Mouse (Mus musculus): ENCODE measurements at regions not wholly inside any gene's neighbourhood (a gene's known extent, or its start where the extent isn't known, plus 50 kb on each side); places are given as distances from the start of the nearest gene placed in this dataset.

- Histone ChIP-seq H3K9me3 (ENCODE audit: low read depth, low read length) (no peaks in the 10 kb centered on the region), H3K27me3 (ENCODE audit: insufficient read depth, low read length) (no peaks in the 10 kb centered on the region), H3K4me3 (ENCODE audit: low read depth, low read length) (no peak overlapping the region), H3K27ac (ENCODE audit: low read depth) (no peak overlapping the region), H3K4me2 (no peak overlapping the region), H3K36me3 (ENCODE audit: insufficient read depth) (no peaks in the 10 kb centered on the region), H3K4me1 (ENCODE audit: insufficient read depth) (peaks cover 5% of the 10 kb centered on the region; the same call in 1 of the 2 replicates), H3K9ac (no peak overlapping the region)
- TF ChIP-seq CTCF (IDR thresholded peaks at IDR 0.05; ENCODE audit: low read depth), result no peak
- ATAC-seq (ENCODE audit: insufficient read depth) (no peak), DNase-seq (peak; percentile 41)
- 40% methylated on average over 4 of the region's 4 CpGs for WGBS
Observed at GRCm38 (mm10) chr15:51131017-51131416, 2753.7 kb upstream of the Gm7489 start.

GRCm38 (mm10) chr15:51136121-51136520 lies 2748.6 kb upstream of the Gm7489 start:
- no peak for DNase-seq
- H3K4me2 ChIP-seq, result no peak overlapping the region
- no peak for ATAC-seq (ENCODE audit: insufficient read depth)
- H3K27me3 ChIP-seq (ENCODE audit: insufficient read depth, low read length), result no peaks in the 10 kb centered on the region
- H3K9me3 ChIP-seq (ENCODE audit: low read depth, low read length), result no peaks in the 10 kb centered on the region
- peaks cover under 1% of the 10 kb centered on the region; the same call in 1 of the 2 replicates for H3K4me1 ChIP-seq (ENCODE audit: insufficient read depth)
- TF ChIP-seq CTCF (IDR thresholded peaks at IDR 0.05; ENCODE audit: low read depth), result no peak
- H3K36me3 ChIP-seq (ENCODE audit: insufficient read depth), result no peaks in the 10 kb centered on the region
- WGBS, result 76% methylated on average over 1 of the region's 1 CpGs
- no peak overlapping the region for H3K9ac ChIP-seq
- H3K27ac ChIP-seq (ENCODE audit: low read depth), result no peak overlapping the region
- no peak overlapping the region for H3K4me3 ChIP-seq (ENCODE audit: low read depth, low read length)

- ATAC-seq (ENCODE audit: insufficient read depth) (peak; percentile 58; the same call in 1 of the 2 replicates), DNase-seq (peak; percentile 81)
- Histone ChIP-seq H3K4me1 (ENCODE audit: insufficient read depth) (no peaks in the 10 kb centered on the region), H3K36me3 (ENCODE audit: insufficient read depth) (no peaks in the 10 kb centered on the region), H3K27me3 (ENCODE audit: insufficient read depth, low read length) (no peaks in the 10 kb centered on the region), H3K4me2 (no peak overlapping the region), H3K4me3 (ENCODE audit: low read depth, low read length) (no peak overlapping the region), H3K27ac (ENCODE audit: low read depth) (no peak overlapping the region), H3K9me3 (ENCODE audit: low read depth, low read length) (no peaks in the 10 kb centered on the region), H3K9ac (no peak overlapping the region)
- 14% methylated on average over 4 of the region's 4 CpGs for WGBS
- no peak for TF ChIP-seq CTCF (IDR thresholded peaks at IDR 0.05; ENCODE audit: low read depth)
Observed at GRCm38 (mm10) chr15:51139507-51139906, 2745.2 kb upstream of the Gm7489 start.

GRCm38 (mm10) chr15:51173976-51174620 lies 2710.6 kb upstream of the Gm7489 start:
- DNase-seq (no peak), ATAC-seq (ENCODE audit: insufficient read depth) (no peak)
- no peak overlapping the region for H3K9ac ChIP-seq
- TF ChIP-seq CTCF (IDR thresholded peaks at IDR 0.05; ENCODE audit: low read depth), result no peak
- H3K27me3 ChIP-seq (ENCODE audit: insufficient read depth, low read length), result no peaks in the 10 kb centered on the region
- WGBS, result 90% methylated on average over 1 of the region's 1 CpGs
- no peak overlapping the region for H3K27ac ChIP-seq (ENCODE audit: low read depth)
- no peaks in the 10 kb centered on the region for H3K36me3 ChIP-seq (ENCODE audit: insufficient read depth)
- H3K4me1 ChIP-seq (ENCODE audit: insufficient read depth), result no peaks in the 10 kb centered on the region
- no peak overlapping the region for H3K4me2 ChIP-seq
- no peaks in the 10 kb centered on the region for H3K9me3 ChIP-seq (ENCODE audit: low read depth, low read length)
- no peak overlapping the region for H3K4me3 ChIP-seq (ENCODE audit: low read depth, low read length)

- H3K4me3 ChIP-seq (ENCODE audit: low read depth, low read length), result no peak overlapping the region
- no peaks in the 10 kb centered on the region for H3K27me3 ChIP-seq (ENCODE audit: insufficient read depth, low read length)
- ATAC-seq (ENCODE audit: insufficient read depth) (no peak), DNase-seq (no peak)
- H3K9me3 ChIP-seq (ENCODE audit: low read depth, low read length), result no peaks in the 10 kb centered on the region
- no peak for TF ChIP-seq CTCF (IDR thresholded peaks at IDR 0.05; ENCODE audit: low read depth)
- no peaks in the 10 kb centered on the region for H3K4me1 ChIP-seq (ENCODE audit: insufficient read depth)
- no peaks in the 10 kb centered on the region for H3K36me3 ChIP-seq (ENCODE audit: insufficient read depth)
- 66% methylated on average over 2 of the region's 2 CpGs for WGBS
- H3K4me2 ChIP-seq, result no peak overlapping the region
- no peak overlapping the region for H3K27ac ChIP-seq (ENCODE audit: low read depth)
- no peak overlapping the region for H3K9ac ChIP-seq
Observed at GRCm38 (mm10) chr15:51176466-51176865, 2708.2 kb upstream of the Gm7489 start.

GRCm38 (mm10) chr15:51189134-51189533 lies 2695.6 kb upstream of the Gm7489 start:
- DNase-seq, result no peak
- no peaks in the 10 kb centered on the region for H3K27me3 ChIP-seq (ENCODE audit: insufficient read depth, low read length)
- H3K27ac ChIP-seq (ENCODE audit: low read depth), result no peak overlapping the region
- no peaks in the 10 kb centered on the region for H3K36me3 ChIP-seq (ENCODE audit: insufficient read depth)
- H3K4me1 ChIP-seq (ENCODE audit: insufficient read depth), result no peaks in the 10 kb centered on the region
- no peak for TF ChIP-seq CTCF (IDR thresholded peaks at IDR 0.05; ENCODE audit: low read depth)
- H3K4me3 ChIP-seq (ENCODE audit: low read depth, low read length), result no peak overlapping the region
- no peak for ATAC-seq (ENCODE audit: insufficient read depth)
- H3K4me2 ChIP-seq, result no peak overlapping the region
- H3K9me3 ChIP-seq (ENCODE audit: low read depth, low read length), result no peaks in the 10 kb centered on the region
- WGBS, result 80% methylated on average over 3 of the region's 3 CpGs
- no peak overlapping the region for H3K9ac ChIP-seq

GRCm38 (mm10) chr15:51197466-51198158 lies 2687.1 kb upstream of the Gm7489 start:
- H3K9ac ChIP-seq, result no peak overlapping the region
- H3K9me3 ChIP-seq (ENCODE audit: low read depth, low read length), result no peaks in the 10 kb centered on the region
- H3K4me3 ChIP-seq (ENCODE audit: low read depth, low read length), result no peak overlapping the region
- H3K36me3 ChIP-seq (ENCODE audit: insufficient read depth), result no peaks in the 10 kb centered on the region
- no peak overlapping the region for H3K4me2 ChIP-seq
- no peak overlapping the region for H3K27ac ChIP-seq (ENCODE audit: low read depth)
- TF ChIP-seq CTCF (IDR thresholded peaks at IDR 0.05; ENCODE audit: low read depth), result no peak
- 43% methylated on average over 4 of the region's 4 CpGs for WGBS
- H3K4me1 ChIP-seq (ENCODE audit: insufficient read depth), result no peaks in the 10 kb centered on the region
- H3K27me3 ChIP-seq (ENCODE audit: insufficient read depth, low read length), result no peaks in the 10 kb centered on the region
- no peak for ATAC-seq (ENCODE audit: insufficient read depth)
- DNase-seq, result no peak
